Comparison of ENCODE assay signal across 23 mouse cellular contexts in genomic region chr11:57248870-57249269, GRCm38 (mm10).
A peak's percentile ranks its signal among the peaks of the same experiment; 100 is the strongest.
DNase-seq lines count a peak whose midpoint lies in the region; ATAC-seq and TF ChIP-seq lines count a peak whose summit lies in the region.
"Had no signal": no experiment of that assay in that cellular context is flagged by ENCODE, and none has a peak within 500 bp of the region (broad histone marks: within the 10 kb centered on the region; RNA-seq: fewer than 3 reads in every experiment).

No protein-coding gene starts in this region.

- 0 out of 2 replicates have a peak, but pooled peaks have one; percentile 12 for ATAC-seq in hindbrain, embryonic 11.5 days (ENCODE audit: low FRiP score)
- no peak for ATAC-seq in hindbrain, embryonic 13.5 days (ENCODE audit: low FRiP score)
- ATAC-seq in neural tube, embryonic 14.5 days (ENCODE audit: low read depth): peak; percentile 34; the same call in 1 of the 2 replicates
- ATAC-seq: activated CD4-positive, CD25-positive, alpha-beta regulatory T cell, adult 4 months; forebrain, embryonic 13.5 days; forebrain, embryonic 16.5 days had no signal

- H3K36me3 ChIP-seq in hindbrain, embryonic 11.5 days (ENCODE audit: control insufficient read depth, insufficient read depth, low read length): no peaks in the 10 kb centered on the region
- H3K36me3 ChIP-seq in hindbrain, embryonic 13.5 days: no peaks in the 10 kb centered on the region
- H3K36me3 ChIP-seq in neural tube, embryonic 14.5 days (ENCODE audit: control insufficient read depth, insufficient read depth, low read length): no peaks in the 10 kb centered on the region
- H3K36me3 ChIP-seq: forebrain, embryonic 10.5 days; heart, embryonic 10.5 days; heart, embryonic 13.5 days had no signal

- H3K27me3 ChIP-seq in hindbrain, embryonic 11.5 days (ENCODE audit: control insufficient read depth, insufficient read depth, low read length): no peaks in the 10 kb centered on the region
- no peaks in the 10 kb centered on the region for H3K27me3 ChIP-seq in hindbrain, embryonic 13.5 days
- no peaks in the 10 kb centered on the region for H3K27me3 ChIP-seq in neural tube, embryonic 14.5 days (ENCODE audit: control insufficient read depth, insufficient read depth, low read length)
- H3K27me3 ChIP-seq: forebrain, embryonic 13.5 days; heart, embryonic 13.5 days had no signal

- no peaks in the 10 kb centered on the region for H3K4me1 ChIP-seq in hindbrain, embryonic 11.5 days (replicated peaks; ENCODE audit: control insufficient read depth, insufficient read depth, low read length)
- H3K4me1 ChIP-seq in hindbrain, embryonic 13.5 days (replicated peaks): peaks cover 18% of the 10 kb centered on the region
- H3K4me1 ChIP-seq in neural tube, embryonic 14.5 days (ENCODE audit: control insufficient read depth, insufficient read depth, low read length): peaks cover 6% of the 10 kb centered on the region; the same call in 1 of the 2 replicates
- H3K4me1 ChIP-seq: forebrain, embryonic 13.5 days; heart, embryonic 10.5 days; heart, embryonic 13.5 days had no signal

- H3K27ac ChIP-seq in hindbrain, embryonic 11.5 days (ENCODE audit: low read depth, low read length): no peak overlapping the region
- no peak overlapping the region for H3K27ac ChIP-seq in hindbrain, embryonic 13.5 days
- peak overlapping the region; percentile 49; the same call in 1 of the 2 replicates for H3K27ac ChIP-seq in layer of hippocampus, adult 2 months
- no peak overlapping the region for H3K27ac ChIP-seq in neural tube, embryonic 14.5 days (ENCODE audit: low read depth, low read length)
- H3K27ac ChIP-seq: forebrain, embryonic 10.5 days; forebrain, embryonic 13.5 days; heart, adult 2 months; heart, embryonic 10.5 days; heart, embryonic 13.5 days had no signal

- H3K9me3 ChIP-seq in hindbrain, embryonic 11.5 days (ENCODE audit: control insufficient read depth, low read length): no peaks in the 10 kb centered on the region
- no peaks in the 10 kb centered on the region for H3K9me3 ChIP-seq in hindbrain, embryonic 13.5 days
- no peaks in the 10 kb centered on the region for H3K9me3 ChIP-seq in neural tube, embryonic 14.5 days (ENCODE audit: control insufficient read depth, low read length)
- H3K9me3 ChIP-seq: forebrain, embryonic 10.5 days; forebrain, embryonic 13.5 days; heart, embryonic 10.5 days; heart, embryonic 13.5 days had no signal

- no peak for TF ChIP-seq CTCF in layer of hippocampus, adult 2 months (conservative IDR thresholded peaks at IDR 0.05)

- H3K4me3 ChIP-seq in hindbrain, embryonic 11.5 days (ENCODE audit: low read depth, low read length): no peak overlapping the region
- H3K4me3 ChIP-seq in hindbrain, embryonic 13.5 days: no peak overlapping the region
- no peak overlapping the region for H3K4me3 ChIP-seq in layer of hippocampus, adult 2 months
- no peak overlapping the region for H3K4me3 ChIP-seq in neural tube, embryonic 14.5 days (ENCODE audit: low read depth, low read length)
- H3K4me3 ChIP-seq: forebrain, embryonic 10.5 days; forebrain, embryonic 13.5 days; heart, adult 2 months; heart, embryonic 10.5 days; heart, embryonic 13.5 days had no signal

- no peak for DNase-seq in hindbrain, embryonic 11.5 days (ENCODE audit: low spot score)
- no peak for DNase-seq in layer of hippocampus, adult 2 months (ENCODE audit: low spot score in 2 of 2)
- no peak for DNase-seq in layer of hippocampus, adult 18-20 months (ENCODE audit: low spot score in 2 of 2)
- peak; percentile 36 for DNase-seq in mesoderm, embryonic 11.5 days (ENCODE audit: low read depth, low spot score)
- DNase-seq in urinary bladder, postnatal 10 days (ENCODE audit: low spot score): no peak
- no peak for DNase-seq in liver
- DNase-seq: adrenal gland, postnatal 10 days; adrenal gland, postnatal 36 days; cerebellum, adult 18-20 months; cerebellum, adult 9-10 months; cerebellum, postnatal 14 days; gastrocnemius, postnatal 10 days; gastrocnemius, postnatal 36 days; heart, adult 2 months; heart, postnatal 14 days had no signal

- 69% methylated on average over 4 of the region's 4 CpGs for WGBS in hindbrain, embryonic 11.5 days
- WGBS in hindbrain, embryonic 13.5 days: 49% methylated on average over 4 of the region's 4 CpGs
- whole genome bisulfite sequencing in neural tube, embryonic 14.5 days: 36% methylated on average over 4 of the region's 4 CpGs

- no peak overlapping the region for H3K4me2 ChIP-seq in hindbrain, embryonic 11.5 days (replicated peaks; ENCODE audit: low read depth, low read length)
- no peak overlapping the region for H3K4me2 ChIP-seq in hindbrain, embryonic 13.5 days
- no peak overlapping the region for H3K4me2 ChIP-seq in neural tube, embryonic 14.5 days (ENCODE audit: low read depth, low read length)
- H3K4me2 ChIP-seq: forebrain, embryonic 13.5 days; heart, embryonic 13.5 days had no signal

- no peak overlapping the region for H3K9ac ChIP-seq in hindbrain, embryonic 11.5 days (ENCODE audit: low read depth, low read length)
- no peak overlapping the region for H3K9ac ChIP-seq in hindbrain, embryonic 13.5 days
- H3K9ac ChIP-seq in neural tube, embryonic 14.5 days (replicated peaks; ENCODE audit: low read depth, low read length): no peak overlapping the region
- H3K9ac ChIP-seq: forebrain, embryonic 13.5 days; heart, embryonic 13.5 days had no signal
